Mouse (Mus musculus) small intestine, adult 2 months (tissue): ENCODE data around the gene Tnn. TPM values are rescaled to one million over a fixed set of nuclear protein-coding genes. Genes with fewer than 3 reads are reported as not detected.

ENCODE experiments used
- H3K27ac ChIP-seq: fragments of 200-500 bp; 2 replicates; pipeline ENCODE4 v1.5.1; 2012; ENCODE audit warnings: low read depth, low read length, control low read depth, inconsistent platforms; ENCODE audit not compliant: insufficient read depth
- H3K27me3 ChIP-seq: fragments of 200-500 bp; 2 replicates; pipeline ENCODE4 v1.6.1; 2012; ENCODE audit warnings: mild to moderate bottlenecking, moderate library complexity, low read length, inconsistent platforms; ENCODE audit not compliant: control insufficient read depth, insufficient read depth
- H3K36me3 ChIP-seq: fragments of 200-500 bp; 2 replicates; pipeline ENCODE4 v1.6.1; 2012; ENCODE audit warnings: mild to moderate bottlenecking, low read length, control low read depth, inconsistent platforms; ENCODE audit not compliant: control insufficient read depth, insufficient read depth
- H3K4me1 ChIP-seq: fragments of 200-500 bp; 2 replicates; pipeline ENCODE4 v1.6.1; 2012; ENCODE audit warnings: low read length, inconsistent platforms, mixed read lengths; ENCODE audit not compliant: control insufficient read depth, insufficient read depth, insufficient read length
- H3K4me3 ChIP-seq: fragments of 200-500 bp; 2 replicates; pipeline ENCODE4 v1.5.1; 2012; ENCODE audit warnings: low read depth, mild to moderate bottlenecking, control low read depth, inconsistent platforms, low read length, moderate library complexity
- CTCF ChIP-seq: fragments of 200-500 bp; IDR thresholded peaks from 2 replicates; pipeline ENCODE4 v1.5.1; 2012; ENCODE audit warnings: low read depth, mild to moderate bottlenecking, control low read depth, inconsistent platforms, low read length, moderate library complexity, mixed read lengths; ENCODE audit not compliant: insufficient replicate concordance, insufficient read length; ENCODE audit errors: extremely low read depth
- POLR2A ChIP-seq: fragments of 200-500 bp; IDR thresholded peaks from 2 replicates; pipeline ENCODE4 v1.6.1; 2012; ENCODE audit warnings: low read depth, mild to moderate bottlenecking, control low read depth, inconsistent platforms, low read length, moderate library complexity
- WGBS: fragments of 180-500 bp; shearing (Covaris S2); methylation state at CpG from one replicate; pipeline ENCODE4 v1.1.7; 2018; 5-methylcytosine and 5-hydroxymethylcytosine counted together
- polyA plus RNA-seq: library from polyadenylated mRNA; depleted of rRNA; stranded (reverse); fragments of >200 nt; gene quantifications from 2 replicates; pipeline ENCODE4 v1.2.3, GENCODE M21; 2012

The Tnn gene
- polyA plus RNA-seq, 1 experiment, result 0.25 TPM

DNA sequence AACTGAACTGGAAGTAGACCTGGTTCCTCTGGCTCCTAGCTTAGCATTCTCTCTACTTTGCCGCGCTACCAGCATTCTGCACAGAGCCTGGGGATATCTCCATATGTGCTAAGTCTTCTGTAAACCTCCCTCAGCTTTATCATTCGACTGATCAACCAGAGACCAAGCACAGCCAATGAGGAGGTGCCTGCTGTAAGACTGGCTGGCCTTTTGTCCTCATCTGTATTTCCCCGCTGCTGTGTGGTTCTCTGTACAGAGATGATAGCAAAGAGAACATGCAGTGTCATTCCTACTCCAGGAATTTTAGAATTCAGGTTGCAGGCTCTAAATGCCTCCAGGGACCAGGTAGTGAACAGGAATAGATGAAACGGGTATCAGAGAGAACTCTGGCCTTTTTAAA is 92.1 kb downstream of the Tnn start:
- Histone ChIP-seq H3K27me3 (no peaks in the 10 kb centered on the region), H3K4me3 (no peak overlapping the region), H3K36me3 (no peaks in the 10 kb centered on the region), H3K27ac (no peak overlapping the region), H3K4me1 (peaks cover 2% of the 10 kb centered on the region; the same call in 1 of the 2 replicates)
- TF ChIP-seq POLR2A, result no peak
- 79% methylated on average over 5 of the region's 5 CpGs for WGBS

DNA sequence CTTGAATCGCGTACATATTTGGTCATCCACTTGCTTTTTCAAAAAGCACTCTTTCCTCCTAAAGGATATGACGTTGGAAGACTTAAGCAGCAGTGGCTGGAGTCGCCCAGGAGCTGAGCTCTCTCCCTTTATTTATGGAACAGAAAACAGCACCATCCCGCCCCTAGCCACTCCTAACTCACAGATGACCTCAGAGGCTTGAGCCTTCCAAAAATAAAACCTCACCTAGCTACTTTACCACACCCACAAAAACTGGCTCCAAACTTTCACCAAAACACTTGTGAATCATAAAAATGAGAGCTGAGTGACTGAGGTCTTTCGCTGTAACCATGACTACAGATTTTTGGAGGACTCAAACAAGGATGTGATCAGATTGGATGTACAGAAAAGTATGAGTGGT is 92.8 kb downstream of the Tnn start:
- Histone ChIP-seq H3K36me3 (no peaks in the 10 kb centered on the region), H3K27me3 (no peaks in the 10 kb centered on the region), H3K4me3 (no peak overlapping the region), H3K27ac (no peak overlapping the region), H3K4me1 (peaks cover 2% of the 10 kb centered on the region; the same call in 1 of the 2 replicates)
- TF ChIP-seq POLR2A (no peak), CTCF (no peak)
- 71% methylated on average over 6 of the region's 6 CpGs for WGBS

- no peak overlapping the region for H3K27ac ChIP-seq
- H3K4me3 ChIP-seq, result no peak overlapping the region
- TF ChIP-seq POLR2A (no peak), CTCF (no peak)
- H3K4me1 ChIP-seq, result peaks cover 2% of the 10 kb centered on the region; the same call in 1 of the 2 replicates
- 89% methylated on average over 1 of the region's 1 CpGs for WGBS
- H3K27me3 ChIP-seq, result no peaks in the 10 kb centered on the region
- H3K36me3 ChIP-seq, result no peaks in the 10 kb centered on the region
Measured at GRCm38 (mm10) chr1:160059908-160060307, 93.5 kb downstream of the Tnn start.

- WGBS, result 73% methylated on average over 3 of the region's 3 CpGs
- no peak overlapping the region for H3K27ac ChIP-seq
- H3K4me3 ChIP-seq, result no peak overlapping the region
- peaks cover 7% of the 10 kb centered on the region; the same call in 1 of the 2 replicates for H3K4me1 ChIP-seq
- no peaks in the 10 kb centered on the region for H3K36me3 ChIP-seq
- no peaks in the 10 kb centered on the region for H3K27me3 ChIP-seq
- TF ChIP-seq CTCF (no peak), POLR2A (no peak)
Measured at GRCm38 (mm10) chr1:160057657-160058056, 95.7 kb downstream of the Tnn start.

DNA sequence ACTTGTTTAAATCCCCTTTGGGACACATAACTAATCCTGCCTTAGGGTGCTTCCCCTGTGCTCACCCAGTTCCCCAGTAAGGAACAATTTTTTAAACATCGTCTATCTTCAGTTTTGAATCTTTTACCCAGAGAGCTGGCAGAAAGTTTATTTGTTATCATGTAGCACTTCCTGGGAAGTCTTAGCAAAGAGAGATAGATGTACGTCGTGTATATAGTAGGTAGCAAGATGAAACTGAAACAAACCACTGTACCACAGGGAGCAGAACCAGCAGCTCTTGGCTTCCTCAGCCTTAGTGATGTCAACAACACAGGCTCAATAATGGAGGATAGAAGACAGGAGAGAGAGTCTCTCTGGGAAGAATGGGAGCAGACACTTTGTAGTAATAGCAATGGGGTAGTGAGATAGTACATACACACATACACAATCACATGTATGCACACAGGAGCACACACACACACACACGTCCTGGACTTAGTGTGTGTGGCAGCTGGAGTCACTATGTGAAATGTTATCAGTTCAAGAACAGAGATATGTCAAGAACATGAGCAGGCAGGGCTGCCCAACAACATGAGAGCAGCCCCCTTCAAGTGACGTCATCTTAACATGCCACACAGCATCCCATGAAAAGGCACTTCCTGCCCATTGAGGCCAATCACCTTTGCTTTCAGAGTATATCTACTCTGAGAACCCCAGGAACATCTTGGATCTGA is 98.9 kb downstream of the Tnn start:
- H3K4me1 ChIP-seq, result peaks cover 7% of the 10 kb centered on the region; the same call in 1 of the 2 replicates
- H3K36me3 ChIP-seq, result no peaks in the 10 kb centered on the region
- H3K27me3 ChIP-seq, result no peaks in the 10 kb centered on the region
- no peak overlapping the region for H3K27ac ChIP-seq
- no peak overlapping the region for H3K4me3 ChIP-seq
- TF ChIP-seq POLR2A (no peak), CTCF (no peak)
- WGBS, result 49% methylated on average over 5 of the region's 5 CpGs

GRCm38 (mm10) chr1:160053510-160054305 is 99.7 kb downstream of the Tnn start:
- no peaks in the 10 kb centered on the region for H3K27me3 ChIP-seq
- H3K4me3 ChIP-seq, result no peak overlapping the region
- H3K4me1 ChIP-seq, result peaks cover 10% of the 10 kb centered on the region; the same call in 1 of the 2 replicates
- 49% methylated on average over 5 of the region's 5 CpGs for WGBS
- no peak overlapping the region; the same call in 1 of the 2 replicates for H3K27ac ChIP-seq
- no peaks in the 10 kb centered on the region for H3K36me3 ChIP-seq
- TF ChIP-seq POLR2A (no peak), CTCF (no peak)
